Mouse (Mus musculus) heart, postnatal 4 days (tissue): Measurements from ENCODE around the gene Oxld1. TPM values are rescaled to one million over a fixed set of nuclear protein-coding genes. Genes with fewer than 3 reads are reported as not detected.
"Not testable (repeated sequence)": the region's sequence is repeated elsewhere in the genome, so short reads cannot be mapped to it uniquely, and the experiment has no call there.

Experiments
- DNase-seq: peaks from one replicate; pipeline ENCODE4 v3.0.0; 2021
- total RNA-seq, 2 experiments: library from RNA; stranded (reverse); gene quantifications; 2 replicates each; pipeline ENCODE4 v1.2.3; 2021

Oxld1 gene
- total RNA-seq, 2 experiments from 2014 or later = 25.1 to 26.1 TPM

DNA sequence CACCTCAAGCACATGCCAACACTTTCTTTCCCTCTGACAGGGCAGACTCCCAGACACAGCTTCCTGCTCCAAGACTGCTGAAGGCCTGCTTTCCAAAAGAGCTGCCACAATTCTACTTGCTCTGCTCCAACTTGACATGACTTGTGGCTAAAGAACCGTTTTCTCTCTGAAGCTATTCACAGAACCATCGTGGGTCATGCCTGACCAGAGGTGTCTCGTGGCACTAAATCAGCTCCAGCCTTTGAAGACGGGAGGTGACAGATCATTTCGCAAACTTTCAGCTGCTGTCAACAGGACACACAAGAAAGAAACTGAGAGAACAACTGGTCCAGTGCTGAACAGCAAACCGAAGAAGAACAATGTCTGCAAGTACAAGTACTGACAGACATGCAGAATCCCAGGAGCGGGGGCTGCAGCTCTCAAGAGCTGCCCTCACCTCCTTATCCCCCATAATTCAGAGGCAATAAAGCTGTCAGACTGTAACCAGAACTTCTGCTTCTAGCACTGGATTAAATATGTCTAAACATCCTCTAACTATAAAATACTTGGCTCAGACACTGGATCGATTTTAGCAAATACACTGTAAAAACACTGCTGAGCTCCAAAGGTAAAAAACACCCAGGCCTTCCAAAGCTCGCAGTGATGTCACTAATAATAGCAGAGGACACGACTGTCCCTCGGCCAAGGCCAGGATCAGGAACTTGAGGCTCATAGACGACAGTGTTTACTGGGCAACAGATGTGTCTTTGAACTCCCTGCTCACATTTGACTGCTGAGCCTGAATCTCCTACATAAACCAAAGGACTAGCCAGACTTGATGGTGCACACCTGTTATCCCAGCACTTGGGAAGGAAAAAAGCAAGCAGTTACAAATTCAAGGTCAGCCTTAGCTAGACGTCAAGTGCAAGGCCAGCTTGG lies 35.0 kb downstream of the Oxld1 start:
- DNase-seq = no peak

DNA sequence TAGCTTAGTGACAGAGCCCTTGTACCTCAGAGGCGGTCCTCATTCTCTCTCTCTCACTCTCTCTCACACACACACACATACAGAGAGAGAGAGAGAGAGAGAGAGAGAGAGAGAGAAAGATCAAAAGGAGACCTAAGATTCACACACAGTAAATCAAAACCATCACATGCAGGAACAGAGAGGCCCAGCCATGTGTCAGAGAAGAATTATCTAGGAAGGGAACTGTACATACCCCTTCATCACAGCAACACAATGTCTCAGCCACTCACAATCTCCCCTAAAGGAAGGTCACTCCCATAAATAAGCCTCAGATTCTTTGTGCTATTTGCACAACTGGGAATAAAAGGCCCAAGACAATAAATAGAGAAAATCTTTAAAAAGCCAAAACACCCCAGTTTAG lies 39.3 kb downstream of the Oxld1 start:
- no peak for DNase-seq

DNA sequence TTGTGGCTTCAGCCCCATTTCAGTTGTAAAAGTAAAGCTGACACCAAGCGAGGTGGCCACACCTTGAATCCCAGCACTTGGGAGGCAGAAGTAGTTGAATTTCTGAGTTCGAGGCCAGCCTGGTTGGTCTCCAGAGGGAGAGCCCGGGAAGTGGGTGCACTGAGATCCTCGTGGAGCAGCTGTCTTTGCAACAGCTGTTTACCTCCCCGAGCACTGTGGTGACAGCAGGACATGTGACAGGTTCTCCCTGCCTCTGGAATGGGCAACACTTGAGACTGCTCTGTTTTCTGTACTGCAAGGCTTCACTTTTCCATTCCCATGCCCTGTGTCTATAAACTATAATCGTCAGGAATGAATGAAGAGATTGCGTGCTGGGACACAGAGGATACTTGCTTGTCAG lies 40.0 kb downstream of the Oxld1 start:
- no peak for DNase-seq

DNA sequence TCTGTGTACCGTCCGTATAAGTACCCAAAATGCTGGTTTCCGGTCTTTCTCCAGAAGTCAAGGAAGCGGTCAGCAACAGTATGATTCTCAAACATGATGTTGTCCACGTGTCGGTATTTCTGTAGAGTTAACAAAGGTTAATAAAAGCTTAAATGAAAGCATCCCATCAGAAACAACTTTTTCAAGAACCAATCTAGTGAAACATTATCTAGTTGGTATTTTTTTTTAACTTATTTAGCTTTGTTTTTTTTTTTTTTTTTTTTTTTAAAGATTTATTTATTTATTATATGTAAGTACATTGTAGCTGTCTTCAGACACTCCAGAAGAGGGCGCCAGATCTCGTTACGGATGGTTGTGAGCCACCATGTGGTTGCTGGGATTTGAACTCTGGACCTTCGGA lies 44.2 kb downstream of the Oxld1 start:
- not testable (repeated sequence) for DNase-seq

Other genes with a start within 250 kb of the Oxld1 start
- gene Bahcc1, start 225.1 kb downstream of the Oxld1 start, total RNA-seq = 10 to 100 TPM; 14.1 to 16.5 TPM
- 1,000 to 10,000 TPM in 1 of 2 experiments, 100 to 1,000 TPM in 1; 930 to 1,002 TPM for gene Actg1, start 109.5 kb downstream of the Oxld1 start, total RNA-seq
- gene Fscn2, start 96.5 kb downstream of the Oxld1 start, total RNA-seq = under 1 TPM in 1 of 2 experiments, not detected in 1; 0.34 TPM
- gene Faap100, start 79.3 kb downstream of the Oxld1 start, total RNA-seq = 10 to 100 TPM; 31.4 to 34.4 TPM
- gene Nploc4, start 20.4 kb downstream of the Oxld1 start, total RNA-seq = 10 to 100 TPM; 63.3 to 63.8 TPM
- 1 to 10 TPM; 3.0 to 4.0 TPM for gene Tspan10, start 15.4 kb downstream of the Oxld1 start, total RNA-seq
- gene Pde6g, start 4.6 kb downstream of the Oxld1 start, total RNA-seq = under 1 TPM; 0.18 to 0.55 TPM
- gene Ccdc137, start within 50 bp of the Oxld1 start, total RNA-seq = 10 to 100 TPM in 1 of 2 experiments, 1 to 10 TPM in 1; 8.7 to 10.3 TPM
- 10 to 100 TPM; 13.7 to 17.0 TPM for gene Arl16, start 9.5 kb upstream of the Oxld1 start, total RNA-seq
- 100 to 1,000 TPM; 229 to 250 TPM for gene Mrpl12, start 26.5 kb upstream of the Oxld1 start, total RNA-seq
- 10 to 100 TPM; 43.7 to 45.7 TPM for gene Slc25a10, start 33.8 kb upstream of the Oxld1 start, total RNA-seq
- 1 to 10 TPM; 1.7 to 1.8 TPM for gene Gcgr, start 72.6 kb upstream of the Oxld1 start, total RNA-seq
- gene Mcrip1, start 91.7 kb upstream of the Oxld1 start, total RNA-seq = 10 to 100 TPM; 76.5 to 82.6 TPM
- under 1 TPM in 1 of 2 experiments, not detected in 1; 0.83 TPM for gene Ppp1r27, start 93.1 kb upstream of the Oxld1 start, total RNA-seq
- gene P4hb, start 115.2 kb upstream of the Oxld1 start, total RNA-seq = 100 to 1,000 TPM; 353 to 365 TPM
- gene Arhgdia, start 123.6 kb upstream of the Oxld1 start, total RNA-seq = 100 to 1,000 TPM; 296 to 308 TPM
- gene Alyref, start 140.3 kb upstream of the Oxld1 start, total RNA-seq = 100 to 1,000 TPM; 134 TPM
- gene Anapc11, start 140.4 kb upstream of the Oxld1 start, total RNA-seq = 100 to 1,000 TPM; 117 to 118 TPM
- 1 to 10 TPM; 2.4 to 2.5 TPM for gene Npb, start 150.4 kb upstream of the Oxld1 start, total RNA-seq
- gene Pcyt2, start 159.9 kb upstream of the Oxld1 start, total RNA-seq = 10 to 100 TPM; 56.8 to 58.1 TPM
- 10 to 100 TPM; 10.2 to 11.7 TPM for gene Sirt7, start 167.2 kb upstream of the Oxld1 start, total RNA-seq
- 10 to 100 TPM; 23.4 to 25.8 TPM for gene Mafg, start 175.5 kb upstream of the Oxld1 start, total RNA-seq
- gene Pycr1, start 185.7 kb upstream of the Oxld1 start, total RNA-seq = 1 to 10 TPM; 7.9 to 8.0 TPM
- gene Myadml2, start 190.1 kb upstream of the Oxld1 start, total RNA-seq = 10 to 100 TPM; 26.3 to 28.1 TPM
- under 1 TPM; 0.16 to 0.26 TPM for gene Notum, start 203.1 kb upstream of the Oxld1 start, total RNA-seq
- gene Aspscr1, start 214.9 kb upstream of the Oxld1 start, total RNA-seq = 10 to 100 TPM; 62.7 to 64.0 TPM